Mouse (Mus musculus): ENCODE results near the gene Abhd5. TPM values are rescaled to one million over a fixed set of nuclear protein-coding genes. Genes with fewer than 3 reads are reported as not detected.
"Not testable (repeated sequence)": the region's sequence is repeated elsewhere in the genome, so short reads cannot be mapped to it uniquely, and the experiment has no call there.

Abhd5 gene
- 24.6 and 27.0 TPM in 2 replicates for polyA plus RNA-seq (2015; fragmentation: Nextera tagmentation; extraction: Ambion mirVana)

DNA sequence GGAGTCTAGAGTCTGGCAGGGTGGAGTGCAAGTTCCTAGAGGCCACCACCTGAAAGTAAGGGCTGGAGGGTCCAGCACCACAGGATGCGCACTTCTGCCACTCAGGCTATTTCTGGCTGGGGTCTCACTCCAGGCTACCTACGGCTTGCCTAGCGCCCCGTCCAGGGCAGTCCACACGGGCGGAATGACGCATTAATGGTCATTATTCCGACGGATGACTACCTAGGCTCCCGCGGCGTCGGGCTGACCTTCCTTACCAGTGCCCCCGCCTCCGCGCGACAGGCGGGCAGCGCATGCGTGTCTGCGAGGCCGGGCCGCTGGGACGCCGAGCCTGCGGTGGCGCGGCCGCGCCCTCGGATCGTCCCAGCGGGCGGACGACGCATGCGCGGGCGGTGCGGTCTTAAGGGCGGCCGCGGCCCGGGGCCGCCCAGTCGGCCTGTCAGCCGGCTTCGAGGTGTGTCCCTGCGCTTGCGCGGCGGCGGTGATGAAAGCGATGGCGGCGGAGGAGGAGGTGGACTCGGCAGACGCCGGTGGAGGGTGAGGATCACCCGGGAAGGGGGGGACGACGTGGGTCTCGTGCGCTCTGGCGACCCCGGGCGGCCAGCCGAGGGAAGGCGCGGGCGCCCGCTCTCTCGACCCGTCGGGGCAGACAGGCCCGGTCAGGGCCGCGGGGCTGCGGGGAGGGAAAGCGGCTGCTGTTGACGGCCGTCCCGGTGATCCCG, at the start of gene Abhd5:
Gene Abhd5 (plus strand): TSS at position 306 of the 722 bp plus-strand sequence.
- Histone ChIP-seq H3K4me1 (replicated peaks) (peaks cover 69% of the 10 kb centered on the region), H3K9ac (peak within 1 kb of the TSS; percentile 90), H3K36me3 (replicated peaks) (no peaks in the 10 kb centered on the region), H3K4me2 (peak within 1 kb of the TSS; percentile 95), H3K4me3 (replicated peaks) (peak within 1 kb of the TSS; percentile 89), H3K9me3 (replicated peaks) (no peaks in the 10 kb centered on the region), H3K27me3 (no peaks in the 10 kb centered on the region), H3K27ac (replicated peaks) (peak within 1 kb of the TSS; percentile 87)
- peak; percentile 94 for ATAC-seq (ENCODE audit: insufficient read depth)
- WGBS (ENCODE audit: insufficient replicate concordance), result under 1% methylated on average over 84 of the region's 84 CpGs

DNA sequence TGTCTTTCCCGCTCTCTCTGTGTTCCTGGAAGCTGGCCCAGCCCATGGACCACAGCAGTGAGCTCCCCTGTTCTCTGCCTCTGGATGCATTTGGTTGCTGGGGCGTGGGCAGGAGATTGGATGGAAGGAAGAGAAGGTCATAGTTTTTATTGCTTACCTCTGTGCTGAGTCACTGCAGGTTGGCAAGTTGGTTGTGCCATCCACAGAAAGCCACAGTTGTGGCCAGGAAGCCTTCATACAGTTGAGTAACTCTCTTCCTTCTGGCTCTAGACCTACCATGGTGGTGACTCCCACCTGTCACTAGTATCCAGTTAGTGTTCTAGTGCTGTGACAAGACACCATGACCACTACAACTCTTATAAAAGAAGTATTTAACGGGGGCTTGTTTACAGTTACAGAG, 46.1 kb upstream of the Abhd5 start:
- no peak overlapping the region for H3K27ac ChIP-seq (replicated peaks)
- H3K27me3 ChIP-seq, result 0 out of 2 replicates have a peak, but pooled peaks cover 11% of the 10 kb centered on the region
- no peak overlapping the region for H3K4me3 ChIP-seq (replicated peaks)
- no peak overlapping the region for H3K4me2 ChIP-seq
- WGBS (ENCODE audit: insufficient replicate concordance), result 53% methylated on average over 3 of the region's 3 CpGs
- H3K9me3 ChIP-seq (replicated peaks), result no peaks in the 10 kb centered on the region
- H3K4me1 ChIP-seq (replicated peaks), result peaks cover 12% of the 10 kb centered on the region
- no peaks in the 10 kb centered on the region for H3K36me3 ChIP-seq (replicated peaks)
- ATAC-seq (ENCODE audit: insufficient read depth), result no peak
- H3K9ac ChIP-seq, result no peak overlapping the region

GRCm38 (mm10) chr9:122309013-122309980, 42.1 kb upstream of the Abhd5 start:
- 0 out of 2 replicates have a peak, but pooled peaks cover 11% of the 10 kb centered on the region for H3K27me3 ChIP-seq
- no peak overlapping the region for H3K4me3 ChIP-seq (replicated peaks)
- peaks cover 33% of the 10 kb centered on the region for H3K4me1 ChIP-seq (replicated peaks)
- 0 out of 2 replicates have a peak overlapping the region, but pooled peaks have one; percentile 0 for H3K4me2 ChIP-seq
- ATAC-seq (ENCODE audit: insufficient read depth), result 0 out of 2 replicates have a peak, but pooled peaks have one; percentile 13
- no peaks in the 10 kb centered on the region for H3K9me3 ChIP-seq (replicated peaks)
- WGBS (ENCODE audit: insufficient replicate concordance), result 28% methylated on average over 14 of the region's 14 CpGs
- no peaks in the 10 kb centered on the region for H3K36me3 ChIP-seq (replicated peaks)
- no peak overlapping the region for H3K9ac ChIP-seq
- H3K27ac ChIP-seq (replicated peaks), result no peak overlapping the region

DNA sequence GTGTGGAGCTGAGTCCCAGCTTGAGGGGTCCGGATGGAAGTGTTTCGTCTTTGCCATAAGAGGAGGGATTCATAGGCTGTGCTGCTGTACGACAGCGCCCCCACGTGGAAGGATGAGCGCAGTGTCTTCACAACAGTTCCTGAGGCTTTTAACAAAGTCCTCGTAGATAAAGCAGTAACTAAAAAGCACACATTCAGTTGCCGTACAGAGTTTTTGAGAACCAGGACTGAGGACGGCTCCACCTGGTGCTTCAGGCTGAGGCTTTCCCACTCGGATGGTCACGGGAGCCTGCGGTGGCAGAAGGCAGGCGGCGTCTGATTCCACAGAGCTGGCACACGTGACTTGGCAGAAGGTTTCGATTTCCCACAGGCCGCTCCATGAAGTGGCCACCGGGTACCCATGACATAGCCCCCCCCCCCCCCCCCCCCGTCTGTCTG, 40.8 kb upstream of the Abhd5 start:
- ATAC-seq (ENCODE audit: insufficient read depth), result peak; percentile 60
- Histone ChIP-seq H3K4me3 (replicated peaks) (peak overlapping the region; percentile 59), H3K27ac (replicated peaks) (0 out of 2 replicates have a peak overlapping the region, but pooled peaks have one; percentile 31), H3K36me3 (replicated peaks) (no peaks in the 10 kb centered on the region), H3K4me1 (replicated peaks) (peaks cover 33% of the 10 kb centered on the region), H3K9me3 (replicated peaks) (no peaks in the 10 kb centered on the region), H3K9ac (peak overlapping the region; percentile 47; the same call in 1 of the 2 replicates), H3K27me3 (0 out of 2 replicates have a peak, but pooled peaks cover 11% of the 10 kb centered on the region), H3K4me2 (peak overlapping the region; percentile 72)
- WGBS (ENCODE audit: insufficient replicate concordance), result 11% methylated on average over 18 of the region's 19 CpGs

GRCm38 (mm10) chr9:122311051-122311760, 40.2 kb upstream of the Abhd5 start:
- Histone ChIP-seq H3K9ac (peak overlapping the region; percentile 47; the same call in 1 of the 2 replicates), H3K4me3 (replicated peaks) (peak overlapping the region; percentile 59), H3K36me3 (replicated peaks) (no peaks in the 10 kb centered on the region), H3K27ac (replicated peaks) (no peak overlapping the region), H3K4me1 (replicated peaks) (peaks cover 33% of the 10 kb centered on the region), H3K4me2 (peak overlapping the region; percentile 72), H3K9me3 (replicated peaks) (no peaks in the 10 kb centered on the region), H3K27me3 (0 out of 2 replicates have a peak, but pooled peaks cover 11% of the 10 kb centered on the region)
- WGBS (ENCODE audit: insufficient replicate concordance), result 51% methylated on average over 7 of the region's 7 CpGs
- no peak for ATAC-seq (ENCODE audit: insufficient read depth)

GRCm38 (mm10) chr9:122312296-122312990, 39.0 kb upstream of the Abhd5 start:
- ATAC-seq (ENCODE audit: insufficient read depth), result no peak

DNA sequence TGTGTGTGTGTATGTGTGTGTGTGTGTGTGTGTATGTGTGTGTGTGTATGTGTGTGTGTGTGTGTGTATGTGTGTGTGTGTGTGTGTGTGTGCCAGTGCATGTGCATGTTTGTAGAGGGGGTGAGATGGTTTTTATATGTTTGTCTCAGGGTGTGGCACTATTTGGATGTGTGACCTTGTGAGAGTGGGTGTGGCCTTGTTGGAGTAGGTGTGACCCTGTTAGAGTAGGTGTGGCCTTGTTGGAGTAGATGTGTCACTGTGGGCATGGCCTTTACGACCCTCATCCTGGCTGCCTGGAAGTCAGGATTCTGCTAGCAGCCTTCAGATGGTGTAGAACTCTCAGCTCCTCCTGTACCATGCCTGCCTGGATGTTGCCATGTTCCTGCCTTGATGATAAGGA, 38.3 kb upstream of the Abhd5 start:
- WGBS (ENCODE audit: insufficient replicate concordance), result 37% methylated on average over 1 of the region's 1 CpGs

More at GRCm38 (mm10) chr9:122312296-122312990, 39.0 kb upstream of the Abhd5 start:
- Histone ChIP-seq H3K4me3 (replicated peaks) (no peak overlapping the region), H3K27ac (replicated peaks) (no peak overlapping the region), H3K4me1 (replicated peaks) (peaks cover 33% of the 10 kb centered on the region), H3K27me3 (0 out of 2 replicates have a peak, but pooled peaks cover 9% of the 10 kb centered on the region), H3K9ac (no peak overlapping the region), H3K36me3 (replicated peaks) (no peaks in the 10 kb centered on the region), H3K4me2 (no peak overlapping the region), H3K9me3 (replicated peaks) (no peaks in the 10 kb centered on the region)
- 56% methylated on average over 7 of the region's 7 CpGs for WGBS (ENCODE audit: insufficient replicate concordance)

GRCm38 (mm10) chr9:122314386-122314785, 37.0 kb upstream of the Abhd5 start:
- no peak for ATAC-seq (ENCODE audit: insufficient read depth)
- Histone ChIP-seq H3K36me3 (replicated peaks) (no peaks in the 10 kb centered on the region), H3K27ac (replicated peaks) (no peak overlapping the region), H3K9ac (no peak overlapping the region), H3K9me3 (replicated peaks) (no peaks in the 10 kb centered on the region), H3K4me2 (no peak overlapping the region), H3K4me3 (replicated peaks) (no peak overlapping the region), H3K27me3 (0 out of 2 replicates have a peak, but pooled peaks cover under 1% of the 10 kb centered on the region), H3K4me1 (replicated peaks) (peaks cover 29% of the 10 kb centered on the region)
- 74% methylated on average over 6 of the region's 6 CpGs for WGBS (ENCODE audit: insufficient replicate concordance)

More for the DNA sequence above, 38.3 kb upstream of the Abhd5 start:
- ATAC-seq (ENCODE audit: insufficient read depth), result 0 out of 2 replicates have a peak, but pooled peaks have one; percentile 26
- H3K9me3 ChIP-seq (replicated peaks); H3K4me2 ChIP-seq; H3K36me3 ChIP-seq (replicated peaks); H3K9ac ChIP-seq; H3K27ac ChIP-seq (replicated peaks); H3K27me3 ChIP-seq; H3K4me3 ChIP-seq (replicated peaks): not testable (repeated sequence)
- H3K4me1 ChIP-seq (replicated peaks), result peaks cover 33% of the 10 kb centered on the region

DNA sequence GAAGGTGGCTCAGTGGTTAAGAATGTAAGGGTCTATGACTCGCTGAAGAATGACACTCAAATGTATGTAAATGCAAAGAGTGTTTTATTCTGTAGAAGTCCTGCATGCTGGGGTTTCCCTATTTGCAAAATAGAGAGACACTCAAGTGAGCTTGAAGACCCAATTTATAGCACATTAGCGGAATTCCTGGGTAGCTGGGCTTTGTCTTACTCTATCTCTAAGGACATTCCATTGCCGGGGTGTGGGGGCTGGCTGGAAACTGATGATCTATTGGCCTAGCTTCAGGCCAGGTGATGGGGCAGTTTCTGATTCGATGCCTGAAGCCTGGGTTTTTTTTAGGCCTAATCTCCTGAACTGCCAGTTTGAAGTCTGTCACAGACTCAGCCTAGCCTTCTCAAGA, 36.5 kb upstream of the Abhd5 start:
- ATAC-seq (ENCODE audit: insufficient read depth), result no peak
- peaks cover 24% of the 10 kb centered on the region for H3K4me1 ChIP-seq (replicated peaks)
- 55% methylated on average over 4 of the region's 4 CpGs for WGBS (ENCODE audit: insufficient replicate concordance)

DNA sequence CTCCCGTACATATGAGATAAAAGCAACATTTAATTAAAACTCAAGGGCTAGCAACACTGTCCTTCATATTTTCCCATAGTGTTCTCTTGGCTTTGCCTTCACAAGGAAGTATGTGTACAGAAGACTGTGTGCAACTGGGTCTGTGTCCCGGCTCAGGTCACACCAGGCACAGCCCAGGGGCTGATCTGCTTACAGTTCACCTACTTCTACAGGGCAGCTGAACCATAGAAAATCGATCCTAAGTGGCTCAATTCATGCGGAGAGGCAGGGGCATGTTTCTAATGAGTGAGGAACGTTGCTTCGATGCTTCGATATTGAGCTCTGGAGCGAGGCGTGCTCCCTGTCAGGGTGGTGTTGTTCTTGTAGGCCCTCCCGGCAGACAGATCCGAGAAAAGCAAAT, 35.9 kb upstream of the Abhd5 start:
- H3K36me3 ChIP-seq (replicated peaks), result no peaks in the 10 kb centered on the region
- H3K27ac ChIP-seq (replicated peaks), result no peak overlapping the region
- no peak overlapping the region for H3K4me3 ChIP-seq (replicated peaks)
- H3K4me2 ChIP-seq, result no peak overlapping the region
- no peaks in the 10 kb centered on the region for H3K9me3 ChIP-seq (replicated peaks)
- 72% methylated on average over 11 of the region's 11 CpGs for WGBS (ENCODE audit: insufficient replicate concordance)
- H3K4me1 ChIP-seq (replicated peaks), result peaks cover 20% of the 10 kb centered on the region
- H3K27me3 ChIP-seq, result no peaks in the 10 kb centered on the region
- no peak overlapping the region for H3K9ac ChIP-seq
- ATAC-seq (ENCODE audit: insufficient read depth), result no peak

More for the DNA sequence above, 36.5 kb upstream of the Abhd5 start:
- no peak overlapping the region for H3K9ac ChIP-seq
- H3K27me3 ChIP-seq, result no peaks in the 10 kb centered on the region
- no peak overlapping the region for H3K4me3 ChIP-seq (replicated peaks)
- no peak overlapping the region for H3K27ac ChIP-seq (replicated peaks)
- H3K9me3 ChIP-seq (replicated peaks), result no peaks in the 10 kb centered on the region
- no peak overlapping the region for H3K4me2 ChIP-seq
- no peaks in the 10 kb centered on the region for H3K36me3 ChIP-seq (replicated peaks)

Measured in liver, embryonic 15.5 days (tissue).